Mouse (Mus musculus) embryonic facial prominence, embryonic 15.5 days (tissue): ENCODE data around the gene H2-K1. TPM values are rescaled to one million over a fixed set of nuclear protein-coding genes. Genes with fewer than 3 reads are reported as not detected.
A peak's percentile ranks its signal among the peaks of the same experiment; 100 is the strongest.

Experiments used
- ATAC-seq: fragments of 200-750 bp; cut with Nextera tagmentation; 2 replicates; pipeline ENCODE4 v1.8.0; 2017; ENCODE audit warnings: low read depth, moderate TSS enrichment; ENCODE audit not compliant: insufficient number of reproducible peaks, low FRiP score, low TSS enrichment
- H3K27ac ChIP-seq: fragments of 300-500 bp; sonication (generic); replicated peaks from 2 replicates; pipeline ENCODE4 v1.5.1; 2015; ENCODE audit warnings: mild to moderate bottlenecking, inconsistent platforms
- H3K27me3 ChIP-seq: fragments of 300-500 bp; sonication (generic); 2 replicates; pipeline ENCODE4 v1.6.1; 2015; ENCODE audit warnings: inconsistent platforms
- H3K36me3 ChIP-seq: fragments of 300-500 bp; sonication (generic); 2 replicates; pipeline ENCODE4 v1.6.1; 2015; ENCODE audit warnings: mild to moderate bottlenecking, inconsistent platforms
- H3K4me1 ChIP-seq: fragments of 300-500 bp; sonication (generic); 2 replicates; pipeline ENCODE4 v1.6.1; 2015; ENCODE audit warnings: inconsistent platforms
- H3K4me2 ChIP-seq: fragments of 300-500 bp; sonication (generic); replicated peaks from 2 replicates; pipeline ENCODE4 v1.6.1; 2015; ENCODE audit warnings: mild to moderate bottlenecking, inconsistent platforms
- H3K4me3 ChIP-seq: fragments of 300-500 bp; sonication (generic); replicated peaks from 2 replicates; pipeline ENCODE4 v1.5.1; 2015; ENCODE audit warnings: mild to moderate bottlenecking, inconsistent platforms
- H3K9ac ChIP-seq: fragments of 300-500 bp; sonication (generic); 2 replicates; pipeline ENCODE4 v1.6.1; 2015; ENCODE audit warnings: inconsistent platforms
- H3K9me3 ChIP-seq: fragments of 300-500 bp; sonication (generic); replicated peaks from 2 replicates; pipeline ENCODE4 v1.6.1; 2016; ENCODE audit warnings: inconsistent platforms
- WGBS: fragments of 180-500 bp; shearing (Covaris S2); methylation state at CpG from one replicate; pipeline ENCODE4 v1.1.7; 2015; 5-methylcytosine and 5-hydroxymethylcytosine counted together
- polyA plus RNA-seq: library from polyadenylated mRNA; unstranded; fragments of >200 nt; fragmentation: Nextera tagmentation; extraction: Ambion mirVana; gene quantifications from 2 replicates; pipeline ENCODE4 v1.2.1, GENCODE M21; 2015

Gene H2-K1
- polyA plus RNA-seq, 1 experiment from 2014 or later = 29.0 TPM

GRCm38 (mm10) chr17:33980181-33981035 is 19.7 kb downstream of the H2-K1 start:
- Histone ChIP-seq H3K27ac (peak overlapping the region; percentile 55; the same call in 1 of the 2 replicates), H3K9me3 (no peaks in the 10 kb centered on the region), H3K9ac (no peak overlapping the region), H3K36me3 (no peaks in the 10 kb centered on the region), H3K4me2 (peak overlapping the region; percentile 63; the same call in 1 of the 2 replicates), H3K27me3 (peaks cover 48% of the 10 kb centered on the region), H3K4me3 (no peak overlapping the region), H3K4me1 (peaks cover 27% of the 10 kb centered on the region)
- 73% methylated on average over 19 of the region's 19 CpGs for WGBS
- ATAC-seq = no peak

GRCm38 (mm10) chr17:33979512-33980050 is 20.6 kb downstream of the H2-K1 start:
- Histone ChIP-seq H3K27me3 (peaks cover 55% of the 10 kb centered on the region), H3K4me1 (peaks cover 27% of the 10 kb centered on the region), H3K36me3 (no peaks in the 10 kb centered on the region), H3K27ac (no peak overlapping the region), H3K4me2 (no peak overlapping the region), H3K4me3 (no peak overlapping the region), H3K9me3 (no peaks in the 10 kb centered on the region), H3K9ac (no peak overlapping the region)
- ATAC-seq = no peak
- 74% methylated on average over 6 of the region's 6 CpGs for WGBS

GRCm38 (mm10) chr17:33978631-33979031 is 21.5 kb downstream of the H2-K1 start:
- ATAC-seq = no peak
- H3K9ac ChIP-seq = no peak overlapping the region
- peaks cover 27% of the 10 kb centered on the region for H3K4me1 ChIP-seq
- H3K4me3 ChIP-seq = peak overlapping the region; percentile 37
- no peak overlapping the region for H3K27ac ChIP-seq
- H3K9me3 ChIP-seq = no peaks in the 10 kb centered on the region
- WGBS = 0% methylated on average over 17 of the region's 17 CpGs
- H3K4me2 ChIP-seq = peak overlapping the region; percentile 59
- H3K36me3 ChIP-seq = no peaks in the 10 kb centered on the region
- H3K27me3 ChIP-seq = peaks cover 60% of the 10 kb centered on the region

- no peaks in the 10 kb centered on the region for H3K9me3 ChIP-seq
- H3K36me3 ChIP-seq = no peaks in the 10 kb centered on the region
- no peak overlapping the region for H3K27ac ChIP-seq
- no peak for ATAC-seq
- peak overlapping the region; percentile 37 for H3K4me3 ChIP-seq
- WGBS = 1% methylated on average over 57 of the region's 57 CpGs
- H3K27me3 ChIP-seq = peaks cover 60% of the 10 kb centered on the region
- H3K9ac ChIP-seq = no peak overlapping the region
- H3K4me2 ChIP-seq = peak overlapping the region; percentile 59
- H3K4me1 ChIP-seq = peaks cover 27% of the 10 kb centered on the region
These were observed 22.1 kb downstream of the H2-K1 start for GRCm38 (mm10) chr17:33977861-33978557.

- H3K9me3 ChIP-seq = no peaks in the 10 kb centered on the region
- WGBS = 55% methylated on average over 3 of the region's 3 CpGs
- H3K36me3 ChIP-seq = no peaks in the 10 kb centered on the region
- peaks cover 9% of the 10 kb centered on the region for H3K4me1 ChIP-seq
- no peak overlapping the region for H3K27ac ChIP-seq
- no peak overlapping the region for H3K4me3 ChIP-seq
- H3K27me3 ChIP-seq = peaks cover 40% of the 10 kb centered on the region
- H3K4me2 ChIP-seq = no peak overlapping the region
- no peak for ATAC-seq
- no peak overlapping the region for H3K9ac ChIP-seq
These were observed 26.6 kb downstream of the H2-K1 start for GRCm38 (mm10) chr17:33973572-33973971.

- no peak for ATAC-seq
- no peak overlapping the region for H3K4me2 ChIP-seq
These were observed 27.5 kb downstream of the H2-K1 start for GRCm38 (mm10) chr17:33972691-33973090.

GRCm38 (mm10) chr17:33969394-33969793 is 30.8 kb downstream of the H2-K1 start:
- no peak for ATAC-seq
- Histone ChIP-seq H3K36me3 (peaks cover 20% of the 10 kb centered on the region), H3K27me3 (0 out of 2 replicates have a peak, but pooled peaks cover 3% of the 10 kb centered on the region), H3K4me1 (no peaks in the 10 kb centered on the region), H3K4me2 (no peak overlapping the region), H3K4me3 (no peak overlapping the region), H3K9me3 (no peaks in the 10 kb centered on the region), H3K27ac (no peak overlapping the region), H3K9ac (no peak overlapping the region)
- WGBS = 77% methylated on average over 4 of the region's 4 CpGs

More at GRCm38 (mm10) chr17:33972691-33973090, 27.5 kb downstream of the H2-K1 start:
- Histone ChIP-seq H3K36me3 (no peaks in the 10 kb centered on the region), H3K27me3 (peaks cover 31% of the 10 kb centered on the region), H3K4me1 (peaks cover under 1% of the 10 kb centered on the region; the same call in 1 of the 2 replicates), H3K4me3 (no peak overlapping the region), H3K9me3 (no peaks in the 10 kb centered on the region), H3K27ac (no peak overlapping the region), H3K9ac (no peak overlapping the region)
- 10% methylated on average over 1 of the region's 1 CpGs for WGBS

- no peak overlapping the region for H3K9ac ChIP-seq
- no peak overlapping the region for H3K4me2 ChIP-seq
- peaks cover 23% of the 10 kb centered on the region for H3K36me3 ChIP-seq
- ATAC-seq = no peak
- 27% methylated on average over 5 of the region's 5 CpGs for WGBS
- no peaks in the 10 kb centered on the region for H3K27me3 ChIP-seq
- no peaks in the 10 kb centered on the region for H3K4me1 ChIP-seq
- no peaks in the 10 kb centered on the region for H3K9me3 ChIP-seq
- H3K27ac ChIP-seq = no peak overlapping the region
- H3K4me3 ChIP-seq = no peak overlapping the region
These were observed 31.2 kb downstream of the H2-K1 start for GRCm38 (mm10) chr17:33968927-33969326.

GRCm38 (mm10) chr17:33968489-33968888 is 31.7 kb downstream of the H2-K1 start:
- Histone ChIP-seq H3K4me2 (no peak overlapping the region), H3K9me3 (no peaks in the 10 kb centered on the region), H3K27ac (no peak overlapping the region), H3K4me3 (no peak overlapping the region), H3K4me1 (no peaks in the 10 kb centered on the region), H3K9ac (no peak overlapping the region), H3K36me3 (peaks cover 27% of the 10 kb centered on the region), H3K27me3 (no peaks in the 10 kb centered on the region)
- ATAC-seq = no peak
- 1% methylated on average over 9 of the region's 9 CpGs for WGBS

GRCm38 (mm10) chr17:33965846-33966550 is 34.1 kb downstream of the H2-K1 start:
- ATAC-seq = no peak
- H3K27ac ChIP-seq = no peak overlapping the region
- no peak overlapping the region for H3K9ac ChIP-seq
- peaks cover 48% of the 10 kb centered on the region for H3K36me3 ChIP-seq
- H3K4me3 ChIP-seq = no peak overlapping the region
- H3K9me3 ChIP-seq = no peaks in the 10 kb centered on the region
- no peaks in the 10 kb centered on the region for H3K27me3 ChIP-seq
- H3K4me2 ChIP-seq = no peak overlapping the region
- WGBS = 87% methylated on average over 16 of the region's 16 CpGs
- H3K4me1 ChIP-seq = no peaks in the 10 kb centered on the region
